ENCODE assay signal across 21 mouse cellular contexts in the genomic region with DNA sequence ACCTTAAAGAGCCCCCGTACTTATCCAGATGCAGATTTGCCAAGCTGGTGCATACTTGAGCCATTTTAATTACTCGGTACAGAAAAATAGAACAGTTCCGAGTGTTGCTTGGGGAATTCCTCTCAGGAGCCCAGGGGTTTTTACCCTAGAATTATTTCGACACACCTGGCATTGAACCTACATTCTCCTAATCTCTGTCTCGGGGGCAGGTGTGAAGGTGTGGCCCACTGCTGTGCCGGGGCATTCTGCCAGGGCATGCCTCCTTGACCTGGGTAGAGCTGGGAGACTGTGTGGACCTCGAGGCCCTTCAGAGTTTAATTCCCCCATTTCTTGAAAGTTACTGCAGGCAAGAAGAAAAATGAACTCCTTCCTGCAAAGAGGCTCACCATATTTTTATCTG. TPM values are rescaled to one million over a fixed set of nuclear protein-coding genes. Genes with fewer than 3 reads are reported as not detected.
DNase-seq lines count a peak whose midpoint lies in the region; ATAC-seq lines count a peak whose summit lies in the region.
"Had no signal": no experiment of that assay in that cellular context is flagged by ENCODE, and none has a peak within 500 bp of the region (broad histone marks: within the 10 kb centered on the region; RNA-seq: fewer than 3 reads in every experiment).

No protein-coding gene starts in this region.

- H3K36me3 ChIP-seq in kidney, embryonic 14.5 days (ENCODE audit: control insufficient read depth, insufficient read depth, low read length): no peaks in the 10 kb centered on the region
- no peaks in the 10 kb centered on the region for H3K36me3 ChIP-seq in forebrain, embryonic 15.5 days
- H3K36me3 ChIP-seq: embryonic facial prominence, embryonic 15.5 days; forebrain, embryonic 10.5 days; heart, embryonic 13.5 days; hindbrain, embryonic 12.5 days had no signal

- no peak overlapping the region for H3K9ac ChIP-seq in kidney, embryonic 14.5 days (ENCODE audit: low read depth, low read length)
- no peak overlapping the region for H3K9ac ChIP-seq in forebrain, embryonic 15.5 days (replicated peaks)
- H3K9ac ChIP-seq: embryonic facial prominence, embryonic 15.5 days; heart, embryonic 13.5 days; hindbrain, embryonic 12.5 days had no signal

- no peak overlapping the region for H3K4me2 ChIP-seq in kidney, embryonic 14.5 days (replicated peaks; ENCODE audit: low read depth, low read length)
- no peak overlapping the region for H3K4me2 ChIP-seq in forebrain, embryonic 15.5 days (replicated peaks)
- H3K4me2 ChIP-seq: embryonic facial prominence, embryonic 15.5 days; heart, embryonic 13.5 days; hindbrain, embryonic 12.5 days had no signal

- H3K4me1 ChIP-seq in kidney, embryonic 14.5 days (ENCODE audit: control insufficient read depth, insufficient read depth, low read length): 0 out of 2 replicates have a peak, but pooled peaks cover 6% of the 10 kb centered on the region
- peaks cover 16% of the 10 kb centered on the region for H3K4me1 ChIP-seq in forebrain, embryonic 15.5 days

- H3K4me3 ChIP-seq in kidney, embryonic 14.5 days (ENCODE audit: low read length): no peak overlapping the region
- no peak overlapping the region for H3K4me3 ChIP-seq in forebrain, embryonic 15.5 days
- H3K4me3 ChIP-seq: embryonic facial prominence, embryonic 15.5 days; erythroblast, embryonic 14.5 days; forebrain, embryonic 10.5 days; heart, adult 2 months; heart, embryonic 13.5 days; hindbrain, embryonic 12.5 days had no signal

- H3K27ac ChIP-seq in kidney, embryonic 14.5 days (ENCODE audit: low read depth, low read length): no peak overlapping the region
- H3K27ac ChIP-seq in forebrain, embryonic 15.5 days (replicated peaks): no peak overlapping the region
- H3K27ac ChIP-seq: embryonic facial prominence, embryonic 15.5 days; forebrain, embryonic 10.5 days; heart, adult 2 months; heart, embryonic 13.5 days; hindbrain, embryonic 12.5 days had no signal

- no peaks in the 10 kb centered on the region for H3K9me3 ChIP-seq in kidney, embryonic 14.5 days (ENCODE audit: control insufficient read depth, low read length)
- H3K9me3 ChIP-seq in forebrain, embryonic 15.5 days: no peaks in the 10 kb centered on the region
- H3K9me3 ChIP-seq: embryonic facial prominence, embryonic 15.5 days; forebrain, embryonic 10.5 days; heart, embryonic 13.5 days; hindbrain, embryonic 12.5 days had no signal

- peak; percentile 29 for DNase-seq in kidney, adult 18-20 months
- DNase-seq in kidney, postnatal 36 days: peak; percentile 38 to 42
- DNase-seq in kidney, postnatal 14 days: no peak
- peak; percentile 54 for DNase-seq in lung, postnatal 10 days
- peak; percentile 58 for DNase-seq in lung, postnatal 25 days (ENCODE audit: low spot score)
- DNase-seq: adrenal gland, adult 2 months; adrenal gland, postnatal 25 days; cerebellum, adult 18-20 months; embryo, embryonic 11 days; gastrocnemius, postnatal 10 days; heart, adult 2 months; heart, postnatal 4 days had no signal

- WGBS in kidney, embryonic 14.5 days: 79% methylated on average over 7 of the region's 7 CpGs
- 80% methylated on average over 7 of the region's 7 CpGs for WGBS in forebrain, embryonic 15.5 days

- peaks cover 4% of the 10 kb centered on the region; the same call in 1 of the 2 replicates for H3K27me3 ChIP-seq in kidney, embryonic 14.5 days (ENCODE audit: control insufficient read depth, insufficient read depth, low read length)
- 0 out of 2 replicates have a peak, but pooled peaks cover 4% of the 10 kb centered on the region for H3K27me3 ChIP-seq in forebrain, embryonic 15.5 days
- H3K27me3 ChIP-seq: embryonic facial prominence, embryonic 15.5 days had no signal

- ATAC-seq in kidney, embryonic 14.5 days (ENCODE audit: low FRiP score, low TSS enrichment): no peak
- ATAC-seq in forebrain, embryonic 15.5 days (replicated peaks): no peak
- no peak for ATAC-seq in inflammation-experienced regulatory T-cells, adult 6 months
- ATAC-seq: forebrain, embryonic 16.5 days had no signal

RNA-seq across cellular contexts. Expression of a gene that starts 4.4 kb away (rescaled TPM):
- polyA plus RNA-seq in kidney, embryonic 14.5 days (2014; fragmentation: Nextera tagmentation; extraction: Ambion mirVana): 39.1 and 102 TPM in 2 replicates
- polyA plus RNA-seq in forebrain, embryonic 15.5 days (2015; fragmentation: Nextera tagmentation; extraction: Ambion mirVana): 5.5 and 8.2 TPM in 2 replicates
- polyA plus RNA-seq in inflammation-experienced regulatory T-cells, adult 6 months (2017; shearing (Covaris generic)): 1 to 10 TPM in 2 of 3 experiments, under 1 TPM in 1; 0.86 to 3.0 (median 1.0) TPM
- polyA plus RNA-seq: erythroblast, embryonic 14.5 days had no signal
